Mouse (Mus musculus): ENCODE results near the gene Ripor2.

DNA sequence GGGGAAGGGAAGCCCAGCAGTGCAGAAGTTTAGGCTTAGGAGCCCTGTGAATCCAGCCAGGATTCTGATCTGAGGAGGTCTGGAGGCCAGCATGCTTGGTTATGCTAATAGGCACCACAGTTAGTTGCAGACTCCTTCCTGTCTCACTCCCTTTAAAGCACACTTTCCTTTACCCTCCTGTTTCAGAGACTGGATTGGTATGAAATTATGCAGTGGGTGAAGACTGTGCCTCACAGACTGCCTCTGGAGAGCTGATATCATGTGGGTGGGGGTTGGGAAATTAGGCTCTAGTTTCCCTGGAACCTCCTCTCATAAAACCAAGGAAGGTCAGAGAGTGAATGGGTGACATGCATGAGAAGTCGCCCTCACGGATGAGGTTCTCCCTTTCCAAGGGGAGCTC is 88.7 kb downstream of the Ripor2 start:
- TF ChIP-seq POLR2A (IDR thresholded peaks at IDR 0.05; ENCODE audit: low read depth, low read length): no peak
- no peak for TF ChIP-seq CTCF (IDR thresholded peaks at IDR 0.05; ENCODE audit: extremely low read depth, insufficient read length, insufficient replicate concordance, low read depth, low read length)
